14 mouse cellular contexts compared by ENCODE assay signal in the genomic region with DNA sequence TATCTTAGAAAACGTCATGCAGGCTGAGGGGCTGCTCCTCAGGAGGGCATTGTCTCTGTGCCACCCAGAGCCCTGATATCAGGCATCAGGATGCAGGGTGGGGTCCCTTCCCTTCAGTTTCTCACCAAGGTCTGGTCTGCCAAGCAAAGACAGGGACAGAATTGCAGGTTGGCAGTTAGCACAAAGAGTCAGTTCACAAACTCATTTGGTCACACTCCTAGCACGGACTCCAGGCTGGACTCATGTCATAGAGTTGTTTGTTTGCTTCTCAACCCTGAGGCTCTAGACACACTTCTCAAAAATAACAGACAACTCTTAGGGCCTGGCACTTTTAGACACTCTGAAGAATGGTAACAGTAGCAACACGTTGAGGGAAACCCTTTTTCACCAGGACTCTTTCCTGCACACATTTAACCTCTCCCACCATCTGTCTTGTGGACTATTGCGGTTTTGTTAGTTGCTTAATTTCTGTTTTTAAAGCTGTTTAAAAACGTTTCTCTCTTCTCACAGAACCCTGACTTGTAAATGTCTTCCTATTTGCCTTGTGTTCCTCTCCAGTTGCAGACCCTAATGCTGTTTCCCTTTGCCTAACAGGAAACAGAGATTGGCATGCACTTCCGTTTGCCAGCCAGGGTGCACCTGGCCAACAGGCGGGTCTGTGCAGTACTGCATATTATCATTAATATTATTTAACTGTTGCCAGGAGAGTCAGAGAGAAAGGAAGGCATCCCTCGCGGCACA.
DNase-seq lines count a peak whose midpoint lies in the region; ATAC-seq and TF ChIP-seq lines count a peak whose summit lies in the region.
"Had no signal": no experiment of that assay in that cellular context is flagged by ENCODE, and none has a peak within 500 bp of the region (broad histone marks: within the 10 kb centered on the region; RNA-seq: fewer than 3 reads in every experiment).

No protein-coding gene starts in this region.

- no peak for ATAC-seq in heart, postnatal 0 days (ENCODE audit: insufficient read depth, low read depth)
- peak; percentile 55 for ATAC-seq in common myeloid progenitor, adult 5-6 weeks (replicated peaks; ENCODE audit: low read depth, poor library complexity, severe bottlenecking)
- ATAC-seq in megakaryocyte progenitor cell, adult 5-6 weeks (replicated peaks; ENCODE audit: poor library complexity), result peak; percentile 49
- ATAC-seq: forebrain, embryonic 13.5 days; midbrain, embryonic 13.5 days had no signal

- no peak overlapping the region for H3K4me2 ChIP-seq in heart, postnatal 0 days (ENCODE audit: low read depth, low read length)
- H3K4me2 ChIP-seq: forebrain, embryonic 13.5 days; hindbrain, embryonic 12.5 days; midbrain, embryonic 13.5 days; neural tube, embryonic 13.5 days had no signal

- peaks cover 5% of the 10 kb centered on the region; the same call in 1 of the 2 replicates for H3K4me1 ChIP-seq in heart, postnatal 0 days (ENCODE audit: control insufficient read depth, insufficient read depth)

- WGBS in heart, postnatal 0 days, result 53% methylated on average over 9 of the region's 9 CpGs

- no peaks in the 10 kb centered on the region for H3K9me3 ChIP-seq in heart, postnatal 0 days (replicated peaks; ENCODE audit: control insufficient read depth, low read length)
- H3K9me3 ChIP-seq: forebrain, embryonic 13.5 days; hindbrain, embryonic 12.5 days; midbrain, embryonic 13.5 days; neural tube, embryonic 13.5 days had no signal

- intact Hi-C loops in heart, postnatal 25 days (cut with DNase I), result no loop called here

- H3K27ac ChIP-seq in heart, postnatal 0 days (ENCODE audit: low read depth), result peak overlapping the region; percentile 20; the same call in 1 of the 2 replicates
- H3K27ac ChIP-seq: forebrain, embryonic 13.5 days; hindbrain, embryonic 12.5 days; midbrain, embryonic 13.5 days; neural tube, embryonic 13.5 days had no signal

- H3K4me3 ChIP-seq in heart, postnatal 0 days (ENCODE audit: low read depth, low read length), result no peak overlapping the region
- H3K4me3 ChIP-seq: forebrain, embryonic 13.5 days; hindbrain, embryonic 12.5 days; midbrain, embryonic 13.5 days; neural tube, embryonic 13.5 days had no signal

- no peaks in the 10 kb centered on the region for H3K36me3 ChIP-seq in heart, postnatal 0 days (replicated peaks; ENCODE audit: control insufficient read depth, insufficient read depth, low read length)
- H3K36me3 ChIP-seq: hindbrain, embryonic 12.5 days; midbrain, embryonic 13.5 days; neural tube, embryonic 13.5 days had no signal

- no peak overlapping the region for H3K9ac ChIP-seq in heart, postnatal 0 days (replicated peaks; ENCODE audit: low read depth, low read length)
- H3K9ac ChIP-seq: forebrain, embryonic 13.5 days; hindbrain, embryonic 12.5 days; midbrain, embryonic 13.5 days; neural tube, embryonic 13.5 days had no signal

- no peak for DNase-seq in heart, postnatal 0 days (ENCODE audit: low spot score)
- no peak for DNase-seq in heart, postnatal 25 days (ENCODE audit: low spot score)
- peak; percentile 14 to 20 for DNase-seq in B cell, adult 2 months
- DNase-seq in yolk sac, embryonic 10.5 days (ENCODE audit: low spot score), result no peak
- no peak for DNase-seq in spleen, adult 18-20 months
- DNase-seq: gastrocnemius, postnatal 25 days; kidney, adult 9 months; right cerebral cortex, postnatal 14 days had no signal

- TF ChIP-seq CTCF in heart, postnatal 0 days (IDR thresholded peaks at IDR 0.05; ENCODE audit: low read depth), result no peak

- no peaks in the 10 kb centered on the region for H3K27me3 ChIP-seq in heart, postnatal 0 days (ENCODE audit: control insufficient read depth, insufficient read depth, low read length)
- H3K27me3 ChIP-seq: forebrain, embryonic 13.5 days; hindbrain, embryonic 12.5 days; midbrain, embryonic 13.5 days; neural tube, embryonic 13.5 days had no signal

- TF ChIP-seq EP300 in heart, postnatal 0 days (IDR thresholded peaks at IDR 0.05; ENCODE audit: low read depth), result no peak

Comparison
In these comparisons a context has a peak if more than half of its experiments do, and no peak if none do; other contexts are left out.
1. DNase-seq: peak in B cell, adult 2 months (2 of 2); none in heart, postnatal 0 days (single experiment), heart, postnatal 25 days (single experiment), yolk sac, embryonic 10.5 days (single experiment) and spleen, adult 18-20 months (0 of 2).